Mouse (Mus musculus) CH12.LX (cell line): ENCODE data around the gene Edem2.

Experiments
- CHD2 ChIP-seq: IDR thresholded peaks from 2 replicates; pipeline ENCODE4 v1.6.1; 2011; ENCODE audit warnings: low read length, improper control_type of control experiment
- CTCF ChIP-seq, 2 experiments: IDR thresholded peaks in 1 of 2; conservative IDR thresholded peaks in 1 of 2; 2 replicates each; pipeline ENCODE4 v1.5.1; 2011 to 2012; ENCODE audit warnings: low read depth in 2 of 2, low read length in 2 of 2, improper control_type of control experiment in 1 of 2, inconsistent platforms in 1 of 2, mild to moderate bottlenecking in 1 of 2, moderate library complexity in 1 of 2
- E2F4 ChIP-seq: IDR thresholded peaks from 2 replicates; pipeline ENCODE4 v1.6.1; 2011; ENCODE audit warnings: low read depth, low read length, improper control_type of control experiment; ENCODE audit not compliant: insufficient replicate concordance
- GABPA ChIP-seq: IDR thresholded peaks from 2 replicates; pipeline ENCODE4 v1.6.1; 2012; ENCODE audit warnings: low read depth, low read length, improper control_type of control experiment, inconsistent platforms; ENCODE audit not compliant: insufficient replicate concordance
- MAX ChIP-seq: IDR thresholded peaks from 2 replicates; pipeline ENCODE4 v1.6.1; 2011; ENCODE audit warnings: low read length, improper control_type of control experiment
- POLR2A ChIP-seq: IDR thresholded peaks from 2 replicates; pipeline ENCODE4 v1.6.1; 2011; ENCODE audit warnings: low read depth, mild to moderate bottlenecking, improper control_type of control experiment, low read length
- ZC3H11A ChIP-seq: IDR thresholded peaks from 2 replicates; pipeline ENCODE4 v1.6.1; 2012; ENCODE audit warnings: low read depth, mild to moderate bottlenecking, inconsistent platforms, low read length, improper control_type of control experiment
- ZKSCAN1 ChIP-seq: IDR thresholded peaks from 2 replicates; pipeline ENCODE4 v1.6.1; 2012; ENCODE audit warnings: low read depth, inconsistent platforms, low read length, improper control_type of control experiment, borderline replicate concordance

GRCm38 (mm10) chr2:155679586-155680110 is 49.6 kb downstream of the Edem2 start:
- TF ChIP-seq CTCF (conservative IDR thresholded peaks at IDR 0.05 in 1 of 2, IDR thresholded peaks at IDR 0.05 in 1 of 2; ENCODE audit: low read depth in 2 of 2, low read length in 2 of 2) (no peak), POLR2A (no peak), GABPA (no peak), E2F4 (no peak), CHD2 (no peak), ZC3H11A (no peak), MAX (no peak), ZKSCAN1 (no peak)
